Mouse (Mus musculus) kidney, adult 2 months (tissue): ENCODE results near the gene Nrxn3. TPM values are rescaled to one million over a fixed set of nuclear protein-coding genes. Genes with fewer than 3 reads are reported as not detected.

Source experiments
- DNase-seq: peaks from one replicate; pipeline ENCODE4 v3.0.0; 2021
- H3K27ac ChIP-seq: fragments of 200-500 bp; 2 replicates; pipeline ENCODE4 v1.5.1; 2012; ENCODE audit warnings: low read depth, low read length, control low read depth, inconsistent platforms; ENCODE audit not compliant: insufficient read depth
- H3K27me3 ChIP-seq: fragments of 200-500 bp; replicated peaks from 2 replicates; pipeline ENCODE4 v1.6.1; 2012; ENCODE audit warnings: mild to moderate bottlenecking, moderate library complexity, low read length, inconsistent platforms; ENCODE audit not compliant: control insufficient read depth, insufficient read depth
- H3K36me3 ChIP-seq: fragments of 200-500 bp; 2 replicates; pipeline ENCODE4 v1.6.1; 2012; ENCODE audit warnings: mild to moderate bottlenecking, moderate library complexity, low read length, inconsistent platforms; ENCODE audit not compliant: control insufficient read depth, insufficient read depth
- H3K4me1 ChIP-seq: fragments of 200-500 bp; 2 replicates; pipeline ENCODE4 v1.6.1; 2011; ENCODE audit warnings: low read length; ENCODE audit not compliant: control insufficient read depth, insufficient read depth
- H3K4me3 ChIP-seq: fragments of 200-500 bp; 2 replicates; pipeline ENCODE4 v1.5.1; 2011; ENCODE audit warnings: mild to moderate bottlenecking, low read depth, low read length, control low read depth; ENCODE audit not compliant: insufficient read depth
- CTCF ChIP-seq: fragments of 200-500 bp; conservative IDR thresholded peaks from 2 replicates; pipeline ENCODE4 v1.5.1; 2011; ENCODE audit warnings: low read depth, mild to moderate bottlenecking, control low read depth, low read length, moderate library complexity, mixed read lengths; ENCODE audit not compliant: insufficient read depth, insufficient read length
- POLR2A ChIP-seq: fragments of 200-500 bp; IDR thresholded peaks from one replicate; pipeline ENCODE4 v1.6.1; 2011; ENCODE audit warnings: low read depth, low read length, control low read depth
- WGBS: fragments of 180-500 bp; shearing (Covaris S2); methylation state at CpG from one replicate; pipeline ENCODE4 v1.1.7; 2018; 5-methylcytosine and 5-hydroxymethylcytosine counted together
- polyA plus RNA-seq: library from polyadenylated mRNA; depleted of rRNA; stranded (reverse); fragments of >200 nt; gene quantifications from 2 replicates; pipeline ENCODE4 v1.2.3, GENCODE M21; 2012

Nrxn3 gene
- polyA plus RNA-seq, 1 experiment: 0.39 TPM

DNA sequence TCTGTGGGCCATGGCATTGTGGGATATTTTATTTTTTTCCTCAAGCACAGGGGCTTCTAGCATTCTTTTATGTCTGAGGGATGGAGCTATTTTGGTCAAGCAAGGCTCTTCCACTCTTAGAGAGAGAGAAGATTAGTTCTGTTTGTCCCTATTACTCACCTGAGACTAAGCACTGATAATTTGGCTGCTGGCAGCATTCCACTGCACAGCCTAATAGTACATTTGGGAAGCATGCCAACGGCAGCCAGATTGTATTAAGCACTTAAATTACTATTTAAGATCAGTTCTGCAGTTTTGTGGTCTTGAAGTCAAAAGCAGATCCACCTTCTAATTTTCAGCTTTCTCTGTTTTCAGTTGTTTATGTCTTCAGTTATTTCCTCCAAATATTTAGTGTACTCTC lies 1580.0 kb downstream of the Nrxn3 start:
- TF ChIP-seq POLR2A (no peak), CTCF (no peak)
- Histone ChIP-seq H3K36me3 (no peaks in the 10 kb centered on the region), H3K4me3 (no peak overlapping the region), H3K27ac (no peak overlapping the region), H3K27me3 (no peaks in the 10 kb centered on the region), H3K4me1 (no peaks in the 10 kb centered on the region)
- no peak for DNase-seq
- WGBS: 49% methylated on average over 1 of the region's 1 CpGs

DNA sequence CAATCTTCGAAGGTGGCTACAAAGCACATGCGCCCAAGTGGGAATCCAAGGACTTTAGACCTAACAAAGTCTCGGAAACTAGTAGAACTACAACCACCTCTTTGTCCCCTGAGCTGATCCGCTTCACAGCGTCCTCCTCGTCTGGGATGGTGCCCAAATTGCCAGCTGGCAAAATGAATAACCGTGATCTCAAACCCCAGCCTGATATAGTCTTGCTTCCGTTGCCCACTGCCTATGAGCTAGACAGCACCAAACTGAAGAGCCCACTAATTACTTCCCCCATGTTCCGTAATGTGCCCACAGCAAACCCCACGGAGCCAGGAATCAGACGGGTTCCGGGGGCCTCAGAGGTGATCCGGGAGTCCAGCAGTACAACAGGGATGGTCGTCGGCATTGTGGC lies 1609.1 kb downstream of the Nrxn3 start:
- Histone ChIP-seq H3K27me3 (no peaks in the 10 kb centered on the region), H3K36me3 (no peaks in the 10 kb centered on the region), H3K27ac (no peak overlapping the region), H3K4me1 (no peaks in the 10 kb centered on the region), H3K4me3 (no peak overlapping the region)
- DNase-seq: no peak
- WGBS: 93% methylated on average over 15 of the region's 15 CpGs
- no peak for TF ChIP-seq POLR2A
- no peak for TF ChIP-seq CTCF

DNA sequence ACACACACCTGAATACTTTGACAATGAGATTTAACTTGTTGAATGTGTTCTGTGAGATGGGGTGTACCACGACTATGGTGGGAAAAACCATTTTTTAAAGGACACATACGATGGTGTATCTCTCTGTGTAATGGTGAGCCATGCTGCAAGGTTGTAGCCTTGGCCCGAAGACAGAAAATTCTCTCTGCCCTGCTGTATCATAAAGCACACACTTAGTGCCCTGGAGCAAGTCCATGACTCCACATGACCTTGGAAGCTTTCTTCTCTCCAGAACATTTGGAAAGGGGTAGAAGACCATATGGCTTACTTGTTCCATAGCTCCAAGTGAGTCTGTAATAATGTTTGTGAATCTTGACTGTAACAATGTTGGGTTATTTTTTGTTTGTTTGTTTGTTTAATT lies 1609.8 kb downstream of the Nrxn3 start:
- WGBS: 92% methylated on average over 3 of the region's 3 CpGs

DNA sequence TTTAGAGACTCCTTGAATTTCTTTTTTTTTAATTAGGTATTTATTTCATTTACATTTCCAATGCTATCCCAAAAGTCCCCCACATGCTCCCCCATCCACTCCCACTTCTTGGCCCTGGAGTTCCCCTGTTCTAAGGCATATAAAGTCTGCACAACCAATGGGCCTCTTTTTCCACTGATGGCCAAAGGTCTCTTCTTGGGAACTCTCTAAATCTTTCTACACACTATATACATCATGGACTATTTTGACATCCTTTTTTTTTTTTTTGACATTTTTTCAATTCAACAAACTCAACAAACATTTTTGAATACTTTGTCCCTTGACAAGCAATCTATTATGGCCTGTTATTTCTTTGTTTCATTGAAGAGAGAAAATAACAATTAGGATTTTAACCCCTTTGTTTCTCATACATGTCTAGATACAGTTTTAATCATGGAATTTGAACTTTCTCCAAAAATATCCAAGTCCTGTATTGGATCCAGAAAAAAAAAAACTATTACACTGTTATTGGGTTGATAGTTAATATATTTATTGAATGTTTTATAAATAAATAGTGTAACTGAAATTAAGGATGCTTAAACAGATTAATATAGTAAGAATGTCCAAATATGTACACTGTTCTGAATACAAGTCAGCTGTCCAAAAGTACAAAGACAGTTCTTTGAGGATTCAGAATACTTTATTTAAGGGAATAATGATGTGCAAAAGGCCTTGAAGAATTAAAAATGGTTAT lies 1615.0 kb downstream of the Nrxn3 start:
- no peak overlapping the region for H3K4me3 ChIP-seq
- no peak for DNase-seq
- H3K27me3 ChIP-seq: no peaks in the 10 kb centered on the region
- no peaks in the 10 kb centered on the region for H3K36me3 ChIP-seq
- no peak overlapping the region for H3K27ac ChIP-seq
- no peaks in the 10 kb centered on the region for H3K4me1 ChIP-seq
- TF ChIP-seq POLR2A: no peak

More for the DNA sequence above, 1609.8 kb downstream of the Nrxn3 start:
- DNase-seq: no peak
- no peaks in the 10 kb centered on the region for H3K4me1 ChIP-seq
- TF ChIP-seq POLR2A: no peak
- TF ChIP-seq CTCF: no peak
- no peaks in the 10 kb centered on the region for H3K36me3 ChIP-seq
- H3K27me3 ChIP-seq: no peaks in the 10 kb centered on the region
- no peak overlapping the region for H3K4me3 ChIP-seq
- H3K27ac ChIP-seq: no peak overlapping the region

DNA sequence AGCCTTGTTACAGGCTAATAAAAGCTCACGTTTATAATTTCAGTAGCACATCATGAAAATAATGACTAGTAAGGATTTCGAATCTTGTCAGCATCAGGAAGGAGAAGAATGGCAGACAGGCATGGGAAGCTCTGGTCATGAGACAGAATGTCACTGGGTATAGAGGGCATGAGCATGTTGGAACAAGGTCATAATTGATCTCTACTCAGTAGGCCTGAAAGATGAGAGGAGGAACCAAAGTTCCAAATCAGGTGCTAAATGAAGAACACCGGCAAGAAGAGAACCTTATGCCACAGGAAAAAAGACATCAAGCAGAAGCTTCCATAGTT lies 1615.5 kb downstream of the Nrxn3 start:
- H3K4me1 ChIP-seq: no peaks in the 10 kb centered on the region
- no peak for DNase-seq
- no peak for TF ChIP-seq POLR2A
- no peak for TF ChIP-seq CTCF
- WGBS: 85% methylated on average over 3 of the region's 3 CpGs
- no peak overlapping the region for H3K27ac ChIP-seq
- H3K27me3 ChIP-seq: no peaks in the 10 kb centered on the region
- no peak overlapping the region for H3K4me3 ChIP-seq
- no peaks in the 10 kb centered on the region for H3K36me3 ChIP-seq
